Mouse (Mus musculus) fibroblast of lung, adult 2 months (primary cell): ENCODE data around the gene Tmem167b.

Experiments used
- DNase-seq: peaks from one replicate; pipeline ENCODE4 v3.0.0-alpha.2; 2011; ENCODE audit warnings: low read depth

Tmem167b gene

GRCm38 (mm10) chr3:108536517-108537260 lies 25.6 kb downstream of the Tmem167b start, which contains the start of gene 5330417C22Rik:
TSS of gene 5330417C22Rik (minus strand) at chr3:108536536.
- DNase-seq: no peak

- DNase-seq: no peak
Observed at GRCm38 (mm10) chr3:108535896-108536516, 26.3 kb downstream of the Tmem167b start.

- no peak for DNase-seq
Observed at GRCm38 (mm10) chr3:108533951-108534350, 28.3 kb downstream of the Tmem167b start, which contains the start of gene 1700013F07Rik. TSS of gene 1700013F07Rik (plus strand) at chr3:108534150.

GRCm38 (mm10) chr3:108533114-108533885 lies 29.0 kb downstream of the Tmem167b start:
- DNase-seq: no peak

- no peak for DNase-seq
Observed at GRCm38 (mm10) chr3:108528489-108528888, 33.8 kb downstream of the Tmem167b start.

- no peak for DNase-seq
Observed at GRCm38 (mm10) chr3:108523415-108523814, 38.9 kb downstream of the Tmem167b start.

GRCm38 (mm10) chr3:108518276-108518675 lies 44.0 kb downstream of the Tmem167b start:
- DNase-seq: no peak

GRCm38 (mm10) chr3:108513465-108513864 lies 48.8 kb downstream of the Tmem167b start:
- no peak for DNase-seq

- DNase-seq: no peak
Observed at GRCm38 (mm10) chr3:108510716-108511483, 51.4 kb downstream of the Tmem167b start.

- DNase-seq: no peak
Observed at GRCm38 (mm10) chr3:108510156-108510555, 52.1 kb downstream of the Tmem167b start.

GRCm38 (mm10) chr3:108508745-108509474 lies 53.4 kb downstream of the Tmem167b start:
- no peak for DNase-seq
